Mouse (Mus musculus): ENCODE measurements around the gene Foxn3. TPM values are rescaled to one million over a fixed set of nuclear protein-coding genes. Genes with fewer than 3 reads are reported as not detected.

The Foxn3 gene
- polyA plus RNA-seq, 1 experiment from 2014 or later = 75.5 TPM

GRCm38 (mm10) chr12:99285199-99285598, 278.2 kb downstream of the Foxn3 start:
- Histone ChIP-seq H3K4me1 (ENCODE audit: control insufficient read depth, insufficient read depth, low read length) (peaks cover 38% of the 10 kb centered on the region), H3K9ac (ENCODE audit: low read depth, low read length) (no peak overlapping the region), H3K9me3 (replicated peaks; ENCODE audit: control insufficient read depth, low read length) (no peaks in the 10 kb centered on the region), H3K4me2 (no peak overlapping the region), H3K36me3 (ENCODE audit: control insufficient read depth, insufficient read depth, low read length) (no peaks in the 10 kb centered on the region), H3K27me3 (ENCODE audit: control insufficient read depth, insufficient read depth, low read length) (no peaks in the 10 kb centered on the region), H3K27ac (ENCODE audit: low read depth, low read length) (no peak overlapping the region), H3K4me3 (ENCODE audit: low read depth, low read length) (no peak overlapping the region)
- WGBS (ENCODE audit: insufficient replicate concordance) = 59% methylated on average over 9 of the region's 9 CpGs
- no peak for ATAC-seq (replicated peaks; ENCODE audit: insufficient number of reproducible peaks, low FRiP score, low TSS enrichment)

GRCm38 (mm10) chr12:99284419-99285069, 278.8 kb downstream of the Foxn3 start:
- Histone ChIP-seq H3K4me1 (ENCODE audit: control insufficient read depth, insufficient read depth, low read length) (peaks cover 44% of the 10 kb centered on the region), H3K27me3 (ENCODE audit: control insufficient read depth, insufficient read depth, low read length) (no peaks in the 10 kb centered on the region), H3K36me3 (ENCODE audit: control insufficient read depth, insufficient read depth, low read length) (no peaks in the 10 kb centered on the region), H3K4me2 (no peak overlapping the region), H3K9ac (ENCODE audit: low read depth, low read length) (no peak overlapping the region), H3K9me3 (replicated peaks; ENCODE audit: control insufficient read depth, low read length) (no peaks in the 10 kb centered on the region), H3K4me3 (ENCODE audit: low read depth, low read length) (no peak overlapping the region), H3K27ac (ENCODE audit: low read depth, low read length) (no peak overlapping the region)
- ATAC-seq (replicated peaks; ENCODE audit: insufficient number of reproducible peaks, low FRiP score, low TSS enrichment) = no peak
- WGBS (ENCODE audit: insufficient replicate concordance) = 69% methylated on average over 8 of the region's 8 CpGs

DNA sequence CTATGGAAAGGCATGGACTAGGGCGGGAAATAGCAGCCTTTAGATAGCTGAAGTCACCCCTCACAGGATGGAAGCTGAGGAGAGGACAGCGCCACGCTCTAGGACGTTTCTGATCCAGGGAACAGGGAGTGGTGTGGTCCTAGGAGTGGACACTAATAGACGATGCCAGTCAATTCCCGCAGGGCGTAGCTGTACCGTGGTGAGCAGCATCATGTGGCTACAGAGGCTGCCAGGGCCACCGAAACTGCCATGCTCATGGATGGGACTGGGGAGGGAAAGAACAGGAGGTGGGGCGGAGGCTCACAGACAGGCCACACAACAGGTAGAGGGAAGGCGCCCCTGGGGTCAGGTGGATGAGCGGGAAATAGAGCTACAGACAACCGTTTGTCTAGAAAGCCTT, 282.6 kb downstream of the Foxn3 start:
- Histone ChIP-seq H3K4me1 (ENCODE audit: control insufficient read depth, insufficient read depth, low read length) (peaks cover 36% of the 10 kb centered on the region), H3K9ac (ENCODE audit: low read depth, low read length) (no peak overlapping the region), H3K27me3 (ENCODE audit: control insufficient read depth, insufficient read depth, low read length) (no peaks in the 10 kb centered on the region), H3K9me3 (replicated peaks; ENCODE audit: control insufficient read depth, low read length) (no peaks in the 10 kb centered on the region), H3K27ac (ENCODE audit: low read depth, low read length) (no peak overlapping the region), H3K4me2 (no peak overlapping the region), H3K36me3 (ENCODE audit: control insufficient read depth, insufficient read depth, low read length) (no peaks in the 10 kb centered on the region), H3K4me3 (ENCODE audit: low read depth, low read length) (no peak overlapping the region)
- WGBS (ENCODE audit: insufficient replicate concordance) = 81% methylated on average over 13 of the region's 13 CpGs
- no peak for ATAC-seq (replicated peaks; ENCODE audit: insufficient number of reproducible peaks, low FRiP score, low TSS enrichment)

DNA sequence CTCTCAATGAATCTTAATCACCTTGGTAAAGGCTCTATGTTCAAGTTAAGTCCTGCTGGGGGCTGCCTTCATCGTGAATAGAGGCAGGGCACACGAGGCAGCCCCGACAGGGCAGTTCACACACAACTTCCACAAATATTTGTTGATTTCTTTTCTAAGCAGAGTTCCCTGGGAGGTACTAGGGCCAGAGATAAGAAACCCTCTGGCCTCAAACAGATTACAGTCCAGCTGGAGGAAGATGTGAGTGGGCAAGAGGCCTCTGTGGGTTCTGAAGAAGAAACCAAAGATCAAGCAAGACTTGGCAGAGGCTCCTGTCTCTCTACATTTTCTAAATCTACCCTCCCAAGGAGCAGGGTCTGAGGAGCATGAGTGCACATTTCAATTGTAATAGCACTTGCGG, 283.1 kb downstream of the Foxn3 start:
- peak; percentile 48 for ATAC-seq (replicated peaks; ENCODE audit: insufficient number of reproducible peaks, low FRiP score, low TSS enrichment)
- H3K9ac ChIP-seq (ENCODE audit: low read depth, low read length) = no peak overlapping the region
- peaks cover 33% of the 10 kb centered on the region for H3K4me1 ChIP-seq (ENCODE audit: control insufficient read depth, insufficient read depth, low read length)
- no peaks in the 10 kb centered on the region for H3K36me3 ChIP-seq (ENCODE audit: control insufficient read depth, insufficient read depth, low read length)
- no peak overlapping the region for H3K4me3 ChIP-seq (ENCODE audit: low read depth, low read length)
- no peaks in the 10 kb centered on the region for H3K27me3 ChIP-seq (ENCODE audit: control insufficient read depth, insufficient read depth, low read length)
- no peaks in the 10 kb centered on the region for H3K9me3 ChIP-seq (replicated peaks; ENCODE audit: control insufficient read depth, low read length)
- no peak overlapping the region for H3K4me2 ChIP-seq
- H3K27ac ChIP-seq (ENCODE audit: low read depth, low read length) = no peak overlapping the region
- 42% methylated on average over 4 of the region's 4 CpGs for WGBS (ENCODE audit: insufficient replicate concordance)

DNA sequence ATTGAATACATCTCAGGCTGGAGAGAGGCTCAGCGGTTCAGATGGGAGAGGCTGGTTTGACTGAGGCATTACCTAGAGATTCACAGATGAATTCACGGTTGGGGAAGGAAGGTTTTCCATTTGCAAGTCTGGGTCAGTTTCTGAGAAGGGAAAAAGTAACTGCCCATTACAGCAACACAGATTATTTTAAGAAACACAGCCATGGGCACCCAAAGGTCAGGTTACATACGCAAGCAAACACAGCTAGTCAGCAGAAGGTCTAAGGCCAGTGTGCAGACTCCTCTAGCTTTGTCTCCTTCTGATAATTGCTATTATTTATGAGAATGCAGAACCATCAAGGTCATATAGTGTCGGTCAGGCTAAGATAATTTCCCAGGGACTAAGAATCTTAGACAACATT, 284.0 kb downstream of the Foxn3 start:
- Histone ChIP-seq H3K27me3 (ENCODE audit: control insufficient read depth, insufficient read depth, low read length) (no peaks in the 10 kb centered on the region), H3K27ac (ENCODE audit: low read depth, low read length) (no peak overlapping the region), H3K9me3 (replicated peaks; ENCODE audit: control insufficient read depth, low read length) (no peaks in the 10 kb centered on the region), H3K9ac (ENCODE audit: low read depth, low read length) (no peak overlapping the region), H3K4me2 (no peak overlapping the region), H3K4me3 (ENCODE audit: low read depth, low read length) (no peak overlapping the region), H3K4me1 (ENCODE audit: control insufficient read depth, insufficient read depth, low read length) (peaks cover 30% of the 10 kb centered on the region), H3K36me3 (ENCODE audit: control insufficient read depth, insufficient read depth, low read length) (no peaks in the 10 kb centered on the region)
- ATAC-seq (replicated peaks; ENCODE audit: insufficient number of reproducible peaks, low FRiP score, low TSS enrichment) = no peak
- 80% methylated on average over 4 of the region's 4 CpGs for WGBS (ENCODE audit: insufficient replicate concordance)

GRCm38 (mm10) chr12:99274589-99274988, 288.8 kb downstream of the Foxn3 start:
- Histone ChIP-seq H3K4me3 (ENCODE audit: low read depth, low read length) (no peak overlapping the region), H3K4me1 (ENCODE audit: control insufficient read depth, insufficient read depth, low read length) (peaks cover 17% of the 10 kb centered on the region), H3K9me3 (replicated peaks; ENCODE audit: control insufficient read depth, low read length) (no peaks in the 10 kb centered on the region), H3K27me3 (ENCODE audit: control insufficient read depth, insufficient read depth, low read length) (no peaks in the 10 kb centered on the region), H3K4me2 (no peak overlapping the region), H3K36me3 (ENCODE audit: control insufficient read depth, insufficient read depth, low read length) (no peaks in the 10 kb centered on the region), H3K9ac (ENCODE audit: low read depth, low read length) (no peak overlapping the region), H3K27ac (ENCODE audit: low read depth, low read length) (no peak overlapping the region)
- 45% methylated on average over 1 of the region's 1 CpGs for WGBS (ENCODE audit: insufficient replicate concordance)
- ATAC-seq (replicated peaks; ENCODE audit: insufficient number of reproducible peaks, low FRiP score, low TSS enrichment) = peak; percentile 73

DNA sequence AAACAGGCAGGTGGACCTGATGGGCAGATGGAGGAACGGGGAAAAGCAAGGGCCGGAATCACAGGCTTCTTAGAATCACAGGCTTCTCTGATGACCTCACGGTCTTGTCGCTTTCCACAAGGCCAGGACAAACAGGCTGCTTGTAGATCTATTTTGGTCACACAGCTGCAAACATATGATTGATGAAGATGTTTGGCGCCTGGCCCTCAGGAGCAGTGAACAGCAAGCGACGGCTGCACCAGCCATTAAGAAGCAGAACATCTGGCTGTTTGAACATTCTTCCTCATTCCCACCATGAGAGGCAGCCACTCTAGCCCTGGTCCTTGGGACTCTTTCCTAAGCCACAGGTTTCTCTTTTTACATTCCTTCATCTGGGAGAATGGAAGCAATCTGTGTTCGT, 294.0 kb downstream of the Foxn3 start:
- H3K9me3 ChIP-seq (replicated peaks; ENCODE audit: control insufficient read depth, low read length) = no peaks in the 10 kb centered on the region
- no peak overlapping the region for H3K9ac ChIP-seq (ENCODE audit: low read depth, low read length)
- H3K4me1 ChIP-seq (ENCODE audit: control insufficient read depth, insufficient read depth, low read length) = peaks cover 24% of the 10 kb centered on the region

GRCm38 (mm10) chr12:99268954-99269353, 294.4 kb downstream of the Foxn3 start:
- Histone ChIP-seq H3K4me2 (no peak overlapping the region), H3K9ac (ENCODE audit: low read depth, low read length) (no peak overlapping the region), H3K4me3 (ENCODE audit: low read depth, low read length) (no peak overlapping the region), H3K27me3 (ENCODE audit: control insufficient read depth, insufficient read depth, low read length) (no peaks in the 10 kb centered on the region), H3K4me1 (ENCODE audit: control insufficient read depth, insufficient read depth, low read length) (peaks cover 24% of the 10 kb centered on the region), H3K36me3 (ENCODE audit: control insufficient read depth, insufficient read depth, low read length) (no peaks in the 10 kb centered on the region), H3K27ac (ENCODE audit: low read depth, low read length) (peak overlapping the region; percentile 47; the same call in 1 of the 2 replicates), H3K9me3 (replicated peaks; ENCODE audit: control insufficient read depth, low read length) (no peaks in the 10 kb centered on the region)
- ATAC-seq (replicated peaks; ENCODE audit: insufficient number of reproducible peaks, low FRiP score, low TSS enrichment) = no peak
- WGBS (ENCODE audit: insufficient replicate concordance) = 91% methylated on average over 11 of the region's 11 CpGs

More for the DNA sequence above, 294.0 kb downstream of the Foxn3 start:
- no peak for ATAC-seq (replicated peaks; ENCODE audit: insufficient number of reproducible peaks, low FRiP score, low TSS enrichment)
- H3K4me2 ChIP-seq = peak overlapping the region; percentile 2; the same call in 1 of the 2 replicates
- H3K27me3 ChIP-seq (ENCODE audit: control insufficient read depth, insufficient read depth, low read length) = no peaks in the 10 kb centered on the region
- no peaks in the 10 kb centered on the region for H3K36me3 ChIP-seq (ENCODE audit: control insufficient read depth, insufficient read depth, low read length)
- no peak overlapping the region for H3K27ac ChIP-seq (ENCODE audit: low read depth, low read length)
- H3K4me3 ChIP-seq (ENCODE audit: low read depth, low read length) = no peak overlapping the region
- 55% methylated on average over 8 of the region's 8 CpGs for WGBS (ENCODE audit: insufficient replicate concordance)

DNA sequence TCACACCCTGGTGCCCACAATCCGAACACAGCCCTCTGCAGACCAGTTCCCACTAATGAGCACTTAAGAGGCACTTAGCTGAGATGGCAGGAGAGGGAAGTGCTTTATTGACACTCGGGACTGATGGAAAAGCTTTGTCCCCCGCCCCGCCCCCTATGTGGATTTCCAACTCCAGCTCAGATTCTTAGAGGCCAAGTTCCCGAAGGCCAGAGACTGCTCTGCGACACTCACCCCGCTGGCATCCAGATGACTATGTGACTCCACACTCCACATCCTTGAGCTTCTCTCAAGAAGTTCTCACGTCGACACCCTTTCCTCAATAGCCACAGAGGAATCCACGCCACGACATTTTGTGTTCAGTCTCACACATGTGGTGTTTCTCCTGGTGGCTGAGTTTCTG, 295.6 kb downstream of the Foxn3 start:
- peaks cover 24% of the 10 kb centered on the region for H3K4me1 ChIP-seq (ENCODE audit: control insufficient read depth, insufficient read depth, low read length)
- no peak for ATAC-seq (replicated peaks; ENCODE audit: insufficient number of reproducible peaks, low FRiP score, low TSS enrichment)
- H3K36me3 ChIP-seq (ENCODE audit: control insufficient read depth, insufficient read depth, low read length) = no peaks in the 10 kb centered on the region
- 50% methylated on average over 11 of the region's 11 CpGs for WGBS (ENCODE audit: insufficient replicate concordance)
- H3K4me3 ChIP-seq (ENCODE audit: low read depth, low read length) = no peak overlapping the region
- no peak overlapping the region for H3K4me2 ChIP-seq
- no peaks in the 10 kb centered on the region for H3K27me3 ChIP-seq (ENCODE audit: control insufficient read depth, insufficient read depth, low read length)
- H3K27ac ChIP-seq (ENCODE audit: low read depth, low read length) = no peak overlapping the region
- no peak overlapping the region for H3K9ac ChIP-seq (ENCODE audit: low read depth, low read length)
- H3K9me3 ChIP-seq (replicated peaks; ENCODE audit: control insufficient read depth, low read length) = no peaks in the 10 kb centered on the region
